Mouse (Mus musculus) cerebellum, postnatal 36 days (tissue): ENCODE data around the gene AK157302.
"Not testable (repeated sequence)": the region's sequence is repeated elsewhere in the genome, so short reads cannot be mapped to it uniquely, and the experiment has no call there.

Experiments used
- DNase-seq, 2 experiments: peaks; one replicate each; pipeline ENCODE4 v3.0.0; 2021 to 2022; ENCODE audit warnings: mixed read lengths in 2 of 2

Gene AK157302

DNA sequence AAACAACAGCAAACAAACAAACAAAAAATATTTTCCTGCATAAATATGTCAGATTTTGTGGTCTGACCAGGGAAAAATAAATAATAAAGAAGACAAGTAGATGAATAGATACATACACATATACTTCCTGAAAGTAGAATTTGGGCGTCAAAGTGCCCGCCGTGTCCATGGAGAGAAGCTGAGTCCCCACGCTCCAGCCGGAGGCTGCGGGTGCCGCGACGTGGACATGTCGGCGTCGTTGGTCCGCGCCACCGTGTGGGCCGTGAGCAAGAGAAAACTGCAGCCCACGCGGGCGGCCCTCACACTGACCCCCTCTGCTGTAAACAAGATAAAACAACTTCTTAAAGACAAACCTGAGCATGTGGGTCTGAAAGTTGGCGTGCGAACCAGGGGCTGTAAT lies at the start of gene AK157302:
AK157302 (plus strand) TSS at position 144 of the 400 bp plus-strand sequence.
- peak; percentile 19 to 27 for DNase-seq

- no peak for DNase-seq
These were observed 48.2 kb upstream of the AK157302 start for GRCm38 (mm10) chr13:21446796-21447195.

- DNase-seq = no peak
These were observed 47.0 kb upstream of the AK157302 start for GRCm38 (mm10) chr13:21447856-21448614.

- DNase-seq = no peak
These were observed 42.0 kb upstream of the AK157302 start for GRCm38 (mm10) chr13:21453042-21453441.

DNA sequence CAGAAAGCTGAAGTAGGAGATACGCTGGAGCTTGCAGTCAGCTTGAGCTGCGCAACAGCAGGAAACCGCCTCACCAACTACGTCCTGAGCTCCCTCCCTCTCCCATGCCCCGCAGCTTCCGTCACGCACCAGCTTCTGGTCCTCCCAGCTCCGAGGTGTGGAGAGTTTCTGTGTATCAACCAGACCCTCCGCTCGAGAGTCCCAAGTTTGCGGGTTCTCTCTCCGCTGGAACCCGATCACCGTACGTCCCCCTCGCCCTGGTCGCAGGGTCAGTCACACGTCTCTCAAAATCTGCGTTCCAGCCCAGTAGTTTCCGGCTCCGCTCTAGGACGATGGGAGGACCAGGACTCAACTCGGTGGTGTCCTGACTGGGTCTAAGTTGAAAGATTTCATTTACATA lies 41.6 kb upstream of the AK157302 start, which contains the start of gene Zscan26:
Zscan26 (minus strand) TSS at position 282 of the 400 bp plus-strand sequence.
- peak; percentile 84 to 86 for DNase-seq

- DNase-seq = no peak
These were observed 40.9 kb upstream of the AK157302 start for GRCm38 (mm10) chr13:21454133-21454532.

GRCm38 (mm10) chr13:21456347-21456746 lies 38.7 kb upstream of the AK157302 start:
- DNase-seq = no peak

DNA sequence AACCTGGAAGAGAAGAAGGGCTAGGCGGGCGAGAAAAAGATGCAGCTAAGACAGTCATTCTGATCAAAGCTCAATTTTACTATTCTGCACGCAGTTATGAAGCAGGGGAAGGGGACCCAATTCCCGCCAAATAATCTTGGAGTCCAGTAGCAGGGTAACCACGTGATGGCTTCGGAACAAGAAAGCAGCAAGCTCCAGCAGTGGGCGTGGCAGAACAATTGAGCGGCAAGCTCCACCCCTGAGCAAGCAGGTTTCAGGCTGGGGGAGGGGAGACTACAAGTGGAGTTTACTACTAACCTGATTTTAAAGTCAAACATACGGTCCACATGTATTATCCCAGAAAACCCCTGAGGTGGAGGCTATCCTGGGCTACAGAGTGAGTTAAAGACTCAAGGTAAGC lies 32.5 kb upstream of the AK157302 start:
- not testable (repeated sequence) for DNase-seq

DNA sequence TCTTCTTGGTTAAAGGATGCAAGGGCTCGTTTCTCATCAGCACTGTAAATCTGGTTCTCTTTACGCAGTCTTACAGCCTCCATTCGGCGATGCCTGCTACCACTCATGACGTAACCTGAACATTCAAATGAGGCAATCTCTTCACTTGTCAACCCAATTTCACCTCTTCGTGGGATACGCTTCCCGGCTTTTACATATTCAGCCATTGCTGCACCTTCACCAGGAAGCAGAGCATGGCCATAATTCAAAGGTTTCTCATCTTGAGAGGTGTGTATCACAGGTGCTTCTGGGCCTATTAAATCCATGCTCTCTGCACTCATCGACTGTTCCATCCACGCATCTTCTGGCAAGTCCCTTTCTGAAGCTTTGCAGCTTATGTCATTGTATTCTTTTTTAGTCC lies 27.7 kb upstream of the AK157302 start:
- no peak for DNase-seq

- peak; percentile 84 to 86 for DNase-seq
These were observed 26.7 kb upstream of the AK157302 start, which contains the start of gene Nkapl for GRCm38 (mm10) chr13:21468061-21469019. TSS of gene Nkapl (minus strand) at chr13:21468509.

GRCm38 (mm10) chr13:21469097-21469496 lies 25.9 kb upstream of the AK157302 start:
- DNase-seq = no peak

DNA sequence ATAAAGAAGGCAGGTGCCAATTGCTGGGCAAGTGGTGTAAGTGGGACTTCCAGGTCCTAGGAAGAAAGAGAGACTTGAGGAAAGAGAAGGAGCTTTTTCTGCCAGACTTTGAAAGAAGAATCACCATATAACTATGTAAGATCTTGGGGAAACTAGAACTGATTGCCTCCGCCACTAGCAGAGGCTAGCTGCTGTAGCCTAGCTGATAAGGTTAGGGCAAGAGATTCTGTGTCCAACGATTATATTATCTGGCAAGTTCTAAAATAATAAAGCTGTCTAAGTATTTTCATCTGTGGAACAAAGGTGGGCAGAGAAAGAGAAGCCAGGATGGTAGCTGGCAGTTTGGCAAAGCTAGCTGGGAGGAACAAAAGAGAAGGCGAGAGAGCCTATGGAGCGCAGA lies 22.6 kb upstream of the AK157302 start:
- DNase-seq = no peak

DNA sequence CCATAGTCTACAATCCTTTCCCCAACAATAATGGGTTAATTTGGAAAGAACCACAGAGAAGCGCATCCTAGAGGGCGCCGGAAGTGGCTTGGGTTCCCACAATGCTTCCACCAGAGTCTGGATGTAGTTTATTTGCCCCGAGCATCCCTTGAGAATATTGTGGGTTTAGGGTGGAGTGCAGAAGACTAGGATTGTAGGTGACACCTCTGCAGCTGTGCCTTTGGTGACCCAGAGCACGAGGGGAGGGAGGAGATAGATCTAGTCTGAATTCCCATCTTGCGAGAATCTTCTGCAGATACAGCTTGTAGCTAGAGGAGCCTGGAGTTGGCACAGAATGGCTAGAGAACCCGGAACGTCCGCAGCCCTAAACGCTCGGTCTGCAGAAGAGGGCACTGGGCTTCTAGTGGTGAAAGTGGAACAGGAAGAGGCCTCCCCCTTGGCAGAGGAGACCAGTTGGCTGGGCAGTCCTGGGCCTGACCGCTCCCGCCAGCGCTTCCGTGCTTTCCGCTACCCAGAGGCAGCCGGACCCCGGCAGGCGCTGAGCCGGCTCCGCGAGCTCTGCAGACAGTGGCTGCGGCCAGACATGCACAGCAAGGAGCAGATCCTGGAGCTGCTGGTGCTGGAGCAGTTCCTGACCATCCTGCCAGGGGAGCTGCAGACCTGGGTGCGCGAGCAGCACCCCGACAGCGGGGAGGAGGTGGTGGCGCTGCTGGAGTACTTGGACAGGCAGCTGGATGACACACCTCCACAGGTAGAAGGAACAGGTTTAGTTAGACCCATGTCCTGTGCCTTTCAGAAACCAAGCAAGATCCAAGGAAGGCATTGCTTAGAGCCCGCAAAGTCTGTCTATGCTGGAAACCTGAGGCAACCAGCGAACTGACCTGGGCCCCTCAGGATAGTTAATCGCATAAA lies 16.0 kb upstream of the AK157302 start, which contains the start of the genes Zkscan4 and Gm10065:
Zkscan4 (plus strand) TSS at position 149 of the 912 bp plus-strand sequence.
Gm10065 (minus strand) TSS at position 683 of the 912 bp plus-strand sequence.
- peak; percentile 76 to 86 for DNase-seq

- DNase-seq = no peak
These were observed 8.1 kb upstream of the AK157302 start for GRCm38 (mm10) chr13:21486881-21487280.

DNA sequence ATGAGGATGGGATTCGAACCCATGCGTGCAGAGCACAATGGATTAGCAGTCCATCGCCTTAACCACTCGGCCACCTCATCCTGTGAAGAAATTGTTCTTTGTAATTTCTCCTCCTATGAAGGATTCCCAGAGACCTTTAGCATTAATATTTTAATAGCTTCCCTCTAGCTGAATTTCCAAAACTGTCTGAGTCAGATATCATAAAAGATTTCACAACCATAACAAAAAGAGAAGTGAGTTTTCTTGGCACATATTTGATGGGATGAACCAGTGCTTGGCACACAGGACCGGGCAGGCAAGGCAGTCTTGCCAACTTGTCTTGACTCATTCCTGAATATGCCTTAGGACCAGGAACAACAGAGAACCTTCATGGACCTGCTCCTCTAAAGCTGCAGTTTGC lies 2.2 kb upstream of the AK157302 start:
- no peak for DNase-seq

- not testable (repeated sequence) for DNase-seq
These were observed 6.2 kb downstream of the AK157302 start, which contains the start of gene Gm11273 for GRCm38 (mm10) chr13:21501182-21501581. TSS of gene Gm11273 (minus strand) at chr13:21501418.

GRCm38 (mm10) chr13:21502296-21502695 lies 7.3 kb downstream of the AK157302 start:
- no peak for DNase-seq

GRCm38 (mm10) chr13:21506221-21506649 lies 11.2 kb downstream of the AK157302 start:
- peak; percentile 80 to 81 for DNase-seq

- no peak for DNase-seq
These were observed 35.1 kb downstream of the AK157302 start for GRCm38 (mm10) chr13:21530136-21530535.

GRCm38 (mm10) chr13:21530781-21531201 lies 35.8 kb downstream of the AK157302 start, which contains the start of gene Zkscan8:
TSS of gene Zkscan8 (minus strand) at chr13:21531120.
- DNase-seq = peak; percentile 90 to 95

DNA sequence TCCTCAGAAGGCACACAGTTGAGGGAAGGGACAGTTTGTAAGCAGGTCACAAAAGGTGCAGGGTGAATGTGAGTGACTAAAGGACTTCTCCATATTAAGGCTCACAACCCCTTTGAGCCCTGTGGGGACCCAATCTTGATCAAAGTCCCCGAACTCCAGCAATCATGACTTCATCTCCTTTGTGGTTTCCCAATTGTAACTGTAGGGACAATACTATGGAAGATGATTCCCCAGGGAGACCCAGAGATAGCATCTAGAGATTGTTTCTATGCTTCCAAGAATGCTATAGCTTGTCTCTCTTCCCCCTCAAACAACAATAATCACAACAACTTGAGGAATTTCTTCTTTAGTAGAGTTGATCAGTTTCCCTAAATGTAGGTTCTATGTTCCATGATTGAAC lies 47.7 kb downstream of the AK157302 start, which contains the start of gene Olfr1366:
Olfr1366 (minus strand) TSS at position 101 of the 400 bp plus-strand sequence.
- DNase-seq = no peak
